Mouse (Mus musculus) kidney, embryonic 15.5 days (tissue): Measurements from ENCODE around the gene Ntrk2. TPM values are rescaled to one million over a fixed set of nuclear protein-coding genes. Genes with fewer than 3 reads are reported as not detected.

Experiments used
- ATAC-seq: fragments of 200-750 bp; cut with Nextera tagmentation; replicated peaks from 2 replicates; pipeline ENCODE4 v1.8.0; 2017; ENCODE audit warnings: moderate TSS enrichment; ENCODE audit not compliant: low FRiP score
- H3K27ac ChIP-seq: fragments of 300-500 bp; sonication (generic); 2 replicates; pipeline ENCODE4 v1.5.1; 2015; ENCODE audit warnings: mild to moderate bottlenecking, inconsistent platforms
- H3K27me3 ChIP-seq: fragments of 300-500 bp; sonication (generic); 2 replicates; pipeline ENCODE4 v1.6.1; 2015; ENCODE audit warnings: inconsistent platforms
- H3K36me3 ChIP-seq: fragments of 300-500 bp; sonication (generic); 2 replicates; pipeline ENCODE4 v1.6.1; 2015; ENCODE audit warnings: inconsistent platforms
- H3K4me1 ChIP-seq: fragments of 300-500 bp; sonication (generic); 2 replicates; pipeline ENCODE4 v1.6.1; 2015; ENCODE audit warnings: inconsistent platforms
- H3K4me2 ChIP-seq: fragments of 300-500 bp; sonication (generic); 2 replicates; pipeline ENCODE4 v1.6.1; 2015; ENCODE audit warnings: moderate library complexity, mild to moderate bottlenecking, inconsistent platforms
- H3K4me3 ChIP-seq: fragments of 300-500 bp; sonication (generic); replicated peaks from 2 replicates; pipeline ENCODE4 v1.5.1; 2015; ENCODE audit warnings: mild to moderate bottlenecking, inconsistent platforms
- H3K9ac ChIP-seq: fragments of 300-500 bp; sonication (generic); 2 replicates; pipeline ENCODE4 v1.6.1; 2015; ENCODE audit warnings: mild to moderate bottlenecking, inconsistent platforms
- H3K9me3 ChIP-seq: fragments of 300-500 bp; sonication (generic); replicated peaks from 2 replicates; pipeline ENCODE4 v1.6.1; 2016; ENCODE audit warnings: inconsistent platforms
- WGBS: fragments of 180-500 bp; shearing (Covaris S2); methylation state at CpG from one replicate; pipeline ENCODE4 v1.1.7; 2015; ENCODE audit warnings: mixed read lengths; 5-methylcytosine and 5-hydroxymethylcytosine counted together
- polyA plus RNA-seq: library from polyadenylated mRNA; unstranded; fragments of >200 nt; fragmentation: Nextera tagmentation; extraction: Ambion mirVana; gene quantifications from 2 replicates; pipeline ENCODE4 v1.2.1, GENCODE M21; 2015

Ntrk2 gene
- 5.7 and 8.6 TPM in 2 replicates for polyA plus RNA-seq

- peak within 1 kb of the TSS; percentile 48 for H3K9ac ChIP-seq
- H3K4me3 ChIP-seq = peak within 1 kb of the TSS; percentile 53
- peaks cover 21% of the 10 kb centered on the region for H3K4me1 ChIP-seq
- H3K36me3 ChIP-seq = no peaks in the 10 kb centered on the region
- H3K4me2 ChIP-seq = peak within 1 kb of the TSS; percentile 99
- H3K27ac ChIP-seq = no peak within 1 kb of the TSS
- H3K27me3 ChIP-seq = peaks cover 67% of the 10 kb centered on the region
- H3K9me3 ChIP-seq = 0 out of 2 replicates have a peak, but pooled peaks cover 6% of the 10 kb centered on the region
- ATAC-seq = peak; percentile 75
- WGBS = under 1% methylated on average over 47 of the region's 47 CpGs
Observed at GRCm38 (mm10) chr13:58806397-58806892, at the start of gene Ntrk2. Ntrk2 (plus strand) TSS chr13:58806569.

GRCm38 (mm10) chr13:58761003-58761630 lies 45.3 kb upstream of the Ntrk2 start:
- Histone ChIP-seq H3K9ac (no peak overlapping the region), H3K4me2 (no peak overlapping the region), H3K9me3 (no peaks in the 10 kb centered on the region), H3K27ac (no peak overlapping the region), H3K36me3 (no peaks in the 10 kb centered on the region), H3K4me1 (no peaks in the 10 kb centered on the region), H3K4me3 (no peak overlapping the region), H3K27me3 (no peaks in the 10 kb centered on the region)
- WGBS = 84% methylated on average over 5 of the region's 5 CpGs
- no peak for ATAC-seq

- Histone ChIP-seq H3K27me3 (no peaks in the 10 kb centered on the region), H3K4me2 (no peak overlapping the region), H3K4me1 (no peaks in the 10 kb centered on the region), H3K27ac (no peak overlapping the region), H3K9me3 (no peaks in the 10 kb centered on the region), H3K9ac (no peak overlapping the region), H3K4me3 (no peak overlapping the region), H3K36me3 (no peaks in the 10 kb centered on the region)
- 92% methylated on average over 6 of the region's 6 CpGs for WGBS
- ATAC-seq = no peak
Observed at GRCm38 (mm10) chr13:58768258-58768657, 38.1 kb upstream of the Ntrk2 start.

- 68% methylated on average over 2 of the region's 2 CpGs for WGBS
Observed at GRCm38 (mm10) chr13:58769438-58769837, 36.9 kb upstream of the Ntrk2 start.

GRCm38 (mm10) chr13:58779261-58779660 lies 27.1 kb upstream of the Ntrk2 start:
- H3K27ac ChIP-seq = no peak overlapping the region
- no peaks in the 10 kb centered on the region for H3K4me1 ChIP-seq
- H3K4me2 ChIP-seq = no peak overlapping the region
- no peak overlapping the region for H3K9ac ChIP-seq
- WGBS = 94% methylated on average over 14 of the region's 14 CpGs
- no peak overlapping the region for H3K4me3 ChIP-seq
- no peaks in the 10 kb centered on the region for H3K27me3 ChIP-seq
- no peaks in the 10 kb centered on the region for H3K9me3 ChIP-seq
- H3K36me3 ChIP-seq = no peaks in the 10 kb centered on the region
- ATAC-seq = no peak

More at GRCm38 (mm10) chr13:58769438-58769837, 36.9 kb upstream of the Ntrk2 start:
- Histone ChIP-seq H3K9me3 (no peaks in the 10 kb centered on the region), H3K4me2 (no peak overlapping the region), H3K27me3 (no peaks in the 10 kb centered on the region), H3K36me3 (no peaks in the 10 kb centered on the region), H3K4me3 (no peak overlapping the region), H3K27ac (no peak overlapping the region), H3K4me1 (no peaks in the 10 kb centered on the region), H3K9ac (no peak overlapping the region)
- ATAC-seq = no peak

GRCm38 (mm10) chr13:58786476-58786875 lies 19.9 kb upstream of the Ntrk2 start:
- Histone ChIP-seq H3K27ac (no peak overlapping the region), H3K4me2 (no peak overlapping the region), H3K27me3 (no peaks in the 10 kb centered on the region), H3K4me3 (no peak overlapping the region), H3K4me1 (no peaks in the 10 kb centered on the region), H3K9ac (no peak overlapping the region), H3K36me3 (no peaks in the 10 kb centered on the region), H3K9me3 (no peaks in the 10 kb centered on the region)
- WGBS = 9% methylated on average over 3 of the region's 3 CpGs
- ATAC-seq = no peak

GRCm38 (mm10) chr13:58790741-58791140 lies 15.6 kb upstream of the Ntrk2 start:
- no peak for ATAC-seq
- no peaks in the 10 kb centered on the region for H3K4me1 ChIP-seq
- H3K36me3 ChIP-seq = no peaks in the 10 kb centered on the region
- no peaks in the 10 kb centered on the region for H3K27me3 ChIP-seq
- no peak overlapping the region for H3K4me2 ChIP-seq
- WGBS = 81% methylated on average over 7 of the region's 7 CpGs
- H3K27ac ChIP-seq = no peak overlapping the region
- H3K4me3 ChIP-seq = no peak overlapping the region
- H3K9me3 ChIP-seq = no peaks in the 10 kb centered on the region
- H3K9ac ChIP-seq = no peak overlapping the region

- no peaks in the 10 kb centered on the region for H3K4me1 ChIP-seq
- H3K4me2 ChIP-seq = no peak overlapping the region
- no peak for ATAC-seq
- no peaks in the 10 kb centered on the region for H3K27me3 ChIP-seq
- no peak overlapping the region for H3K9ac ChIP-seq
- H3K9me3 ChIP-seq = 0 out of 2 replicates have a peak, but pooled peaks cover 9% of the 10 kb centered on the region
- no peaks in the 10 kb centered on the region for H3K36me3 ChIP-seq
- no peak overlapping the region for H3K27ac ChIP-seq
- no peak overlapping the region for H3K4me3 ChIP-seq
- 96% methylated on average over 7 of the region's 7 CpGs for WGBS
Observed at GRCm38 (mm10) chr13:58797386-58797785, 9.0 kb upstream of the Ntrk2 start.

- H3K27ac ChIP-seq = no peak overlapping the region
- H3K9me3 ChIP-seq = 0 out of 2 replicates have a peak, but pooled peaks cover 14% of the 10 kb centered on the region
- no peak overlapping the region for H3K4me3 ChIP-seq
- H3K36me3 ChIP-seq = no peaks in the 10 kb centered on the region
- peaks cover 17% of the 10 kb centered on the region for H3K27me3 ChIP-seq
- ATAC-seq = no peak
- 87% methylated on average over 3 of the region's 3 CpGs for WGBS
- no peaks in the 10 kb centered on the region for H3K4me1 ChIP-seq
- H3K9ac ChIP-seq = no peak overlapping the region
- H3K4me2 ChIP-seq = no peak overlapping the region
Observed at GRCm38 (mm10) chr13:58801291-58801690, 5.1 kb upstream of the Ntrk2 start.

GRCm38 (mm10) chr13:58803882-58804281 lies 2.5 kb upstream of the Ntrk2 start:
- peaks cover 43% of the 10 kb centered on the region for H3K27me3 ChIP-seq

GRCm38 (mm10) chr13:58805833-58806232 lies 536 bp upstream of the Ntrk2 start:
- H3K9me3 ChIP-seq = 0 out of 2 replicates have a peak, but pooled peaks cover 6% of the 10 kb centered on the region
- 84% methylated on average over 11 of the region's 11 CpGs for WGBS
- H3K27ac ChIP-seq = no peak overlapping the region
- ATAC-seq = no peak
- no peak overlapping the region for H3K9ac ChIP-seq
- H3K27me3 ChIP-seq = peaks cover 61% of the 10 kb centered on the region
- H3K4me3 ChIP-seq = no peak overlapping the region
- no peaks in the 10 kb centered on the region for H3K36me3 ChIP-seq
- H3K4me1 ChIP-seq = peaks cover 21% of the 10 kb centered on the region
- H3K4me2 ChIP-seq = no peak overlapping the region

More at GRCm38 (mm10) chr13:58803882-58804281, 2.5 kb upstream of the Ntrk2 start:
- H3K9ac ChIP-seq = no peak overlapping the region
- no peaks in the 10 kb centered on the region for H3K36me3 ChIP-seq
- no peak overlapping the region for H3K4me3 ChIP-seq
- H3K4me2 ChIP-seq = no peak overlapping the region
- H3K27ac ChIP-seq = no peak overlapping the region
- H3K4me1 ChIP-seq = peaks cover 21% of the 10 kb centered on the region
- no peak for ATAC-seq
- WGBS = 44% methylated on average over 1 of the region's 1 CpGs
- H3K9me3 ChIP-seq = 0 out of 2 replicates have a peak, but pooled peaks cover 6% of the 10 kb centered on the region

- Histone ChIP-seq H3K9ac (peak overlapping the region; percentile 48), H3K4me2 (peak overlapping the region; percentile 99), H3K27me3 (peaks cover 67% of the 10 kb centered on the region), H3K27ac (no peak overlapping the region), H3K9me3 (0 out of 2 replicates have a peak, but pooled peaks cover 6% of the 10 kb centered on the region), H3K36me3 (no peaks in the 10 kb centered on the region), H3K4me3 (peak overlapping the region; percentile 53), H3K4me1 (peaks cover 21% of the 10 kb centered on the region)
- 0% methylated on average over 34 of the region's 34 CpGs for WGBS
- ATAC-seq = peak; percentile 43; the same call in 1 of the 2 replicates
Observed at GRCm38 (mm10) chr13:58806896-58807628, 693 bp downstream of the Ntrk2 start.
